Comparison of ENCODE assay signal across 8 mouse cellular contexts in genomic region chr3:135862804-135863203, GRCm38 (mm10). TPM values are rescaled to one million over a fixed set of nuclear protein-coding genes. Genes with fewer than 3 reads are reported as not detected.
DNase-seq lines count a peak whose midpoint lies in the region; ATAC-seq and TF ChIP-seq lines count a peak whose summit lies in the region.

No protein-coding gene starts in this region.

- no peak overlapping the region for H3K4me2 ChIP-seq in neural tube, embryonic 13.5 days

- no peak overlapping the region for H3K4me3 ChIP-seq in ES-E14 (ENCODE audit: insufficient read depth in 1 of 2, low read depth in 1 of 2, low read length in 2 of 2, poor library complexity in 1 of 2, severe bottlenecking in 1 of 2)
- H3K4me3 ChIP-seq in neural tube, embryonic 13.5 days = no peak overlapping the region

- in situ Hi-C loops in ES-E14 (cut with MboI; ENCODE audit: low sequenced_read_pairs in 2 of 2, unreplicated experiment in 2 of 2) = no loop called here

- intact Hi-C loops in heart, postnatal 25 days (cut with DNase I) = no loop called here
- intact Hi-C loops in left cerebral cortex, postnatal 14 days (cut with DNase I) = no loop called here

- H3K27me3 ChIP-seq in neural tube, embryonic 13.5 days = no peaks in the 10 kb centered on the region

- H3K9me3 ChIP-seq in ES-E14 (ENCODE audit: control insufficient read depth, insufficient read depth, low read depth, low read length) = no peaks in the 10 kb centered on the region
- no peaks in the 10 kb centered on the region for H3K9me3 ChIP-seq in neural tube, embryonic 13.5 days

- no peak overlapping the region for H3K9ac ChIP-seq in ES-E14 (ENCODE audit: insufficient read depth, low read depth, low read length, poor library complexity, severe bottlenecking)
- no peak overlapping the region for H3K9ac ChIP-seq in neural tube, embryonic 13.5 days

- no peak overlapping the region for H3K27ac ChIP-seq in ES-E14 (ENCODE audit: insufficient read depth, low read depth, low read length, poor library complexity, severe bottlenecking)
- H3K27ac ChIP-seq in neural tube, embryonic 13.5 days (replicated peaks) = no peak overlapping the region

- no peaks in the 10 kb centered on the region for H3K36me3 ChIP-seq in ES-E14 (ENCODE audit: control insufficient read depth, insufficient read depth, low read length, poor library complexity, severe bottlenecking)
- H3K36me3 ChIP-seq in neural tube, embryonic 13.5 days = no peaks in the 10 kb centered on the region

- ATAC-seq in neural tube, embryonic 13.5 days (ENCODE audit: low read depth) = peak; percentile 67; the same call in 1 of the 2 replicates

- H3K4me1 ChIP-seq in ES-E14 (ENCODE audit: control insufficient read depth in 2 of 2, insufficient read depth in 2 of 2, low read length in 2 of 2, poor library complexity in 1 of 2) = no peaks in the 10 kb centered on the region
- no peaks in the 10 kb centered on the region for H3K4me1 ChIP-seq in neural tube, embryonic 13.5 days (replicated peaks)

- DNase-seq in heart, adult 18-20 months = peak; percentile 6 to 30
- DNase-seq in heart, postnatal 25 days (ENCODE audit: low spot score) = no peak
- DNase-seq in ES-E14 (ENCODE audit: low read depth, low spot score) = peak; percentile 27
- peak; percentile 29 for DNase-seq in embryo, embryonic 11.5 days (ENCODE audit: low read depth, low spot score)
- DNase-seq in hindlimb bud, embryonic 11.5 days (ENCODE audit: extremely low spot score, low read depth, low spot score) = peak; percentile 14
- peak; percentile 74 to 82 for DNase-seq in left cerebral cortex, postnatal 14 days (ENCODE audit: low spot score in 2 of 2)
- no peak for DNase-seq in natural killer cell, adult 2 months (ENCODE audit: low spot score in 2 of 2)

- WGBS in neural tube, embryonic 13.5 days = 52% methylated on average over 9 of the region's 9 CpGs

TF ChIP-seq in ES-E14, 5 proteins besides CTCF, POLR2A, EP300 and RAD21:
- no peak for TF ChIP-seq ZC3H11A (IDR thresholded peaks at IDR 0.05; ENCODE audit: borderline replicate concordance, low read depth, low read length)
- no peak for TF ChIP-seq HCFC1 (IDR thresholded peaks at IDR 0.05; ENCODE audit: borderline replicate concordance, insufficient read depth, low read length)
- TF ChIP-seq MAFK (IDR thresholded peaks at IDR 0.05; ENCODE audit: insufficient read depth, low read depth, low read length) = no peak
- TF ChIP-seq CHD2 (IDR thresholded peaks at IDR 0.05; ENCODE audit: low read depth, low read length) = no peak
- no peak for TF ChIP-seq ZNF384 (IDR thresholded peaks at IDR 0.05; ENCODE audit: low read depth, low read length)

RNA-seq across cellular contexts. Expression of gene Slc39a8, which starts 37.7 kb away (rescaled TPM):
- 1 to 10 TPM; 4.6 to 7.6 TPM for total RNA-seq in heart, adult 18-20 months (2021)
- total RNA-seq in heart, postnatal 25 days (2021) = 1 to 10 TPM; 5.1 to 7.4 TPM
- 2.3 and 3.3 TPM in 2 replicates for total RNA-seq in ES-E14 (2012; rRNA removed)
- total RNA-seq in left cerebral cortex, postnatal 14 days (2021) = 1 to 10 TPM; 7.7 to 8.7 TPM
- polyA plus RNA-seq in neural tube, embryonic 13.5 days (2015; fragmentation: Nextera tagmentation; extraction: Ambion mirVana) = 12.2 and 12.9 TPM in 2 replicates

Comparison
In these comparisons a context has a peak if more than half of its experiments do, and no peak if none do; other contexts are left out.
1. DNase-seq: peak in heart, adult 18-20 months (2 of 2), ES-E14 (single experiment), embryo, embryonic 11.5 days (single experiment), hindlimb bud, embryonic 11.5 days (single experiment) and left cerebral cortex, postnatal 14 days (2 of 2); none in heart, postnatal 25 days (single experiment) and natural killer cell, adult 2 months (0 of 2).